Mouse (Mus musculus): ENCODE results near the gene Cables2. TPM values are rescaled to one million over a fixed set of nuclear protein-coding genes. Genes with fewer than 3 reads are reported as not detected.

Cables2 gene
- total RNA-seq (2012; rRNA removed): 13.4 and 15.5 TPM in 2 replicates

- H3K36me3 ChIP-seq (ENCODE audit: control insufficient read depth, insufficient read depth, low read length, poor library complexity, severe bottlenecking): peaks cover 7% of the 10 kb centered on the region; the same call in 1 of the 2 replicates
- peak within 1 kb of the TSS; percentile 81 for H3K9ac ChIP-seq (ENCODE audit: insufficient read depth, low read depth, low read length, poor library complexity, severe bottlenecking)
- H3K27ac ChIP-seq (ENCODE audit: insufficient read depth, low read depth, low read length, poor library complexity, severe bottlenecking): no peak within 1 kb of the TSS
- no peaks in the 10 kb centered on the region for H3K9me3 ChIP-seq (ENCODE audit: control insufficient read depth, insufficient read depth, low read depth, low read length)
- peaks cover 0 to 29% of the 10 kb centered on the region in 2 experiments; a peak in 3 of 4 replicates for H3K4me1 ChIP-seq (ENCODE audit: control insufficient read depth in 2 of 2, insufficient read depth in 2 of 2, low read length in 2 of 2, poor library complexity in 1 of 2)
- TF ChIP-seq HCFC1 (IDR thresholded peaks at IDR 0.05; ENCODE audit: borderline replicate concordance, insufficient read depth, low read length) (no peak), CHD2 (IDR thresholded peaks at IDR 0.05; ENCODE audit: low read depth, low read length) (peak; percentile 57; the same call in 1 of the 2 replicates), ZC3H11A (IDR thresholded peaks at IDR 0.05; ENCODE audit: borderline replicate concordance, low read depth, low read length) (no peak), MAFK (IDR thresholded peaks at IDR 0.05; ENCODE audit: insufficient read depth, low read depth, low read length) (no peak)
- H3K4me3 ChIP-seq (ENCODE audit: insufficient read depth in 1 of 2, low read depth in 1 of 2, low read length in 2 of 2, poor library complexity in 1 of 2, severe bottlenecking in 1 of 2): peak within 1 kb of the TSS; percentile 78
- in situ Hi-C loops (cut with MboI; ENCODE audit: low sequenced_read_pairs in 2 of 2, unreplicated experiment in 2 of 2): loop anchor here (5.0 to 10.0 kb wide), 2 partner anchors 71 to 74 kb away; no protein-coding TSS in a partner anchor
- peak; percentile 93 for DNase-seq (ENCODE audit: low read depth, low spot score)
Measured at GRCm38 (mm10) chr2:180273394-180274244, at the start of gene Cables2. Cables2 (minus strand) TSS chr2:180273496.

DNA sequence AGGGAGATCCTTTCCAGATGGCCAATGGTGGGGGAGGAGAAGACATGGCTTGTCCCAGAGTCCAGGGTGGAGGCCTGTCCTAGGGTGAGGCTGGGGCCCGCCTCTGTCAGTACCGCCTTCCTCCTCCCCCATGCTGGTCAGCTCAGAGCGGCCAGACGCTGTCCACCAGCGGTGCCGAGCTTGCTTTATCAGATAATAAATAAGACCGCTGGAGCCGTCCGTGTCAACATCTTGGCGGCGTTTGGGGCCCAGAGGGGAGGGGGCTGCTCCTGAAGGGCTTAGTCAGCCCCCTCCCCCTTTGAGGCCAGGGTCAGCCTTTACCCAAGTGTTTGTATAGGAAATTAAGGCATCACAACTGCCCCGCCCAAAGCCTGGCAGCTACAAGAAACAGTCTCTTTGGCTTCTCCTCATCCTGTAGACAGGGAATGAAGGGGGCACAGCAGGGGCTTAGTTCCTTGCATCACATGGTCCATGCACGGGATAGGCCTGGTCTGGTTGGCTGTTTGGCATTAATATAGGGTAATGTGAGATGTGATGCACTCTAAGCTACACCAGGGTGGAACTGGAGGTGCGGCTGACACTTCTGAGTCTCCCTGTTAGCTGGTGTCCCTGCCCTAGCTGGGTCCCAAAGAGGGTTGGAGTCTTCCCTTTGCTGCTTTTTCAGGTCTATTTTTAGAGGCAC is 49.5 kb upstream of the Cables2 start:
- Histone ChIP-seq H3K4me1 (ENCODE audit: control insufficient read depth in 2 of 2, insufficient read depth in 2 of 2, low read length in 2 of 2, poor library complexity in 1 of 2) (peaks cover 0 to 5% of the 10 kb centered on the region in 2 experiments; a peak in 1 of 4 replicates), H3K9me3 (ENCODE audit: control insufficient read depth, insufficient read depth, low read depth, low read length) (no peaks in the 10 kb centered on the region), H3K27ac (ENCODE audit: insufficient read depth, low read depth, low read length, poor library complexity, severe bottlenecking) (no peak overlapping the region), H3K9ac (ENCODE audit: insufficient read depth, low read depth, low read length, poor library complexity, severe bottlenecking) (no peak overlapping the region), H3K4me3 (ENCODE audit: insufficient read depth in 1 of 2, low read depth in 1 of 2, low read length in 2 of 2, poor library complexity in 1 of 2, severe bottlenecking in 1 of 2) (no peak overlapping the region), H3K36me3 (ENCODE audit: control insufficient read depth, insufficient read depth, low read length, poor library complexity, severe bottlenecking) (no peaks in the 10 kb centered on the region)
- in situ Hi-C loops (cut with MboI; ENCODE audit: low sequenced_read_pairs in 2 of 2, unreplicated experiment in 2 of 2): no loop called here
- no peak for DNase-seq (ENCODE audit: low read depth, low spot score)
- TF ChIP-seq MAFK (IDR thresholded peaks at IDR 0.05; ENCODE audit: insufficient read depth, low read depth, low read length) (no peak), ZC3H11A (IDR thresholded peaks at IDR 0.05; ENCODE audit: borderline replicate concordance, low read depth, low read length) (no peak), ZNF384 (IDR thresholded peaks at IDR 0.05; ENCODE audit: low read depth, low read length) (no peak), HCFC1 (IDR thresholded peaks at IDR 0.05; ENCODE audit: borderline replicate concordance, insufficient read depth, low read length) (no peak), CHD2 (IDR thresholded peaks at IDR 0.05; ENCODE audit: low read depth, low read length) (no peak)

GRCm38 (mm10) chr2:180320216-180320615 is 46.9 kb upstream of the Cables2 start:
- Histone ChIP-seq H3K4me3 (ENCODE audit: insufficient read depth in 1 of 2, low read depth in 1 of 2, low read length in 2 of 2, poor library complexity in 1 of 2, severe bottlenecking in 1 of 2) (no peak overlapping the region), H3K9ac (ENCODE audit: insufficient read depth, low read depth, low read length, poor library complexity, severe bottlenecking) (no peak overlapping the region), H3K9me3 (ENCODE audit: control insufficient read depth, insufficient read depth, low read depth, low read length) (no peaks in the 10 kb centered on the region), H3K36me3 (ENCODE audit: control insufficient read depth, insufficient read depth, low read length, poor library complexity, severe bottlenecking) (no peaks in the 10 kb centered on the region), H3K27ac (ENCODE audit: insufficient read depth, low read depth, low read length, poor library complexity, severe bottlenecking) (no peak overlapping the region), H3K4me1 (ENCODE audit: control insufficient read depth in 2 of 2, insufficient read depth in 2 of 2, low read length in 2 of 2, poor library complexity in 1 of 2) (peaks cover 0 to 5% of the 10 kb centered on the region in 2 experiments; a peak in 1 of 4 replicates)
- DNase-seq (ENCODE audit: low read depth, low spot score): peak; percentile 63
- in situ Hi-C loops (cut with MboI; ENCODE audit: low sequenced_read_pairs in 2 of 2, unreplicated experiment in 2 of 2): no loop called here
- no peak for TF ChIP-seq ZC3H11A (IDR thresholded peaks at IDR 0.05; ENCODE audit: borderline replicate concordance, low read depth, low read length)
- no peak for TF ChIP-seq HCFC1 (IDR thresholded peaks at IDR 0.05; ENCODE audit: borderline replicate concordance, insufficient read depth, low read length)
- TF ChIP-seq ZNF384 (IDR thresholded peaks at IDR 0.05; ENCODE audit: low read depth, low read length): 0 out of 2 replicates have a peak, but pooled peaks have one; percentile 12
- no peak for TF ChIP-seq MAFK (IDR thresholded peaks at IDR 0.05; ENCODE audit: insufficient read depth, low read depth, low read length)
- TF ChIP-seq CHD2 (IDR thresholded peaks at IDR 0.05; ENCODE audit: low read depth, low read length): 0 out of 2 replicates have a peak, but pooled peaks have one; percentile 20

- no peaks in the 10 kb centered on the region for H3K36me3 ChIP-seq (ENCODE audit: control insufficient read depth, insufficient read depth, low read length, poor library complexity, severe bottlenecking)
Measured at GRCm38 (mm10) chr2:180317591-180317990, 44.3 kb upstream of the Cables2 start.

More at GRCm38 (mm10) chr2:180317591-180317990, 44.3 kb upstream of the Cables2 start:
- TF ChIP-seq MAFK (IDR thresholded peaks at IDR 0.05; ENCODE audit: insufficient read depth, low read depth, low read length) (no peak), ZNF384 (IDR thresholded peaks at IDR 0.05; ENCODE audit: low read depth, low read length) (no peak), CHD2 (IDR thresholded peaks at IDR 0.05; ENCODE audit: low read depth, low read length) (no peak), ZC3H11A (IDR thresholded peaks at IDR 0.05; ENCODE audit: borderline replicate concordance, low read depth, low read length) (no peak), HCFC1 (IDR thresholded peaks at IDR 0.05; ENCODE audit: borderline replicate concordance, insufficient read depth, low read length) (no peak)
- no peak overlapping the region for H3K9ac ChIP-seq (ENCODE audit: insufficient read depth, low read depth, low read length, poor library complexity, severe bottlenecking)
- DNase-seq (ENCODE audit: low read depth, low spot score): no peak
- no peak overlapping the region for H3K4me3 ChIP-seq (ENCODE audit: insufficient read depth in 1 of 2, low read depth in 1 of 2, low read length in 2 of 2, poor library complexity in 1 of 2, severe bottlenecking in 1 of 2)
- H3K4me1 ChIP-seq (ENCODE audit: control insufficient read depth in 2 of 2, insufficient read depth in 2 of 2, low read length in 2 of 2, poor library complexity in 1 of 2): peaks cover 0 to 4% of the 10 kb centered on the region in 2 experiments; a peak in 1 of 4 replicates
- H3K9me3 ChIP-seq (ENCODE audit: control insufficient read depth, insufficient read depth, low read depth, low read length): no peaks in the 10 kb centered on the region
- in situ Hi-C loops (cut with MboI; ENCODE audit: low sequenced_read_pairs in 2 of 2, unreplicated experiment in 2 of 2): no loop called here
- no peak overlapping the region for H3K27ac ChIP-seq (ENCODE audit: insufficient read depth, low read depth, low read length, poor library complexity, severe bottlenecking)

Measured in ES-E14 (cell line).